Mouse (Mus musculus): ENCODE measurements around the gene Fermt2.

Gene Fermt2

DNA sequence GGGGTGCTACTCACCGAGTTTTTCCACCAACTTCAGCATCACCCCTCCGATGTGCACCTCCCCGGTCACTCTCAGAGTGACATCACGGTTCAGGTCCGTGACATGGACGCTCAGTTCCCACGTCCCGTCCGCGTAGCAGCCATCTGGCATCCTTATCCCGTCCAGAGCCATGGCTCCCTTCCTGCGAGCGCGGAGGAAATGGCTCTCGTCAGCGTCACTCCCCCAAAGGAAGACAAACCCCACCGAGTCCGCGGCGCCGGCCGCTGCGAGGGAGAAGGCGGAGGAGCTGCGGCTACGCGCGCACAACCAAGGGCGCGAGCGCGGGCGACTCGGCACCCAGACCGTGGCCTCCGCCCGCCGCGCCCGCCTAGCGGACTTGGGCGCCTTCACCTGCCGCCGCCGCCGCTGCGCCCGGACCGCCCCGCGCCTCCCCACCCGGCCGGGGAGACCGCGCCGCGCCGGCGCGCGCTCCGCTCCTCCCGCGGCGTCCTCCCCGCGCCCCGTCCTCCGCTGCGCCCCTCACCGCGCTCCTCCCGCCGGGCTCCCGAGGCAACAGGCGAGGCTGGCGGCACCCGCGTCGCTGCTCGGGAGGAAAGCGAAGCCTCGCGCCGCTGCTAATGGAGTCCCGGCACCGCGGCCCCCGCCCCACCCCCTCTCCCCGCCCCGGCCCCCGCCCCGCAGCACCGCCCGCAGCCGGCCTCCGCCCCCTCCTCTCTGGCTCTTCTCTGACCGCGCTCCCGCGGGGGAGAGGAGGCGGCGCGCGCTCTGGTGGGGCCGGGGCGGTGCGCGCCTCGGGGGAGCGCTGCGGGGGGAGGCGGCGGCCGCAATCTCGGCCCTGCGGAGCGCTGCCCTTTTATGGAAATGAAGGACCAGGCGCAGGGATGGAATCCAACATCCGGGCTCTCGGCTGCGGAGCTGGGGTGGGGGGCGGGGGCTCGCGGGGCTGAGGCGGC, at the start of gene Fermt2:
Fermt2 (minus strand) TSS at position 708 of the 953 bp plus-strand sequence.
- DNase-seq = peak; percentile 76

DNA sequence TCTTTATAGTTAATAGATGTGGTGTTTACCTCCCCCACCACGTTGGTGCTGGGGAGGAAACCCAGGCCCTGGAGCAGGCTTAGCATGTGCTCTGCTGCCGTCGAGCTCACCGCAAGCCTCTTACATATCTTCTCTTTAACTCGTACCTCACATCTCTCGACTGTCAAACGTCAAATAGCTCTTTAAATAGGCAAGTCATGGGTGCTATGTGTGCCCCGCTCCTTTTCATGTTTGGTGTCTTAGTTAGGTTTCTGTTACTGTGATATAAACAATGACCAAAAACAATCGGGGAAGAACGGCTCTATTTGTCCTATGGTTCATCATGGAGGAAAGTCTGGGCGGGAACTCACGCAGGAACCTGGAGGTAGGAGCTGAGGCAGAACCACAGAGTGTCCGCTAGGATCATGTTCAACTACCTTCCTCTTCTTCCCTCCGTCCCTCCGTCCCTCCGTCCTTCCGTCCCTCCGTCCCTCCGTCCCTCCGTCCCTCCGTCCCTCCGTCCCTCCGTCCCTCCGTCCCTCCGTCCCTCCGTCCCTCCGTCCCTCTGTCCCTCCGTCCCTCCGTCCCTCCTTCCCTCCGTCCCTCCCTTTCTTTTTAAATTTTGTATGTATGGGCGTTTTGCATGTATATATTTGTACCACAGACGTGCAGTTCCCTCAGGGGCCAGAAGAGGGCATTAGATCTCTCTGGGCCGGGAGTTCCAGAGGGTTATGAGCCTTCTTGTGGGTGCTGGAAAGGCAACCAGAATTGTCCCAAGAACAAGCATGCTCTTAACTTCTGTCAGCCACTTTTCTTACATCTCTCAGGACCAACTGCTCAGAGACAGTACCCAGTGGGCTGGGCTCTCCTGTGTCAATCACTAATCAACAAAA, 36.4 kb upstream of the Fermt2 start:
- peak; percentile 80 for DNase-seq

DNA sequence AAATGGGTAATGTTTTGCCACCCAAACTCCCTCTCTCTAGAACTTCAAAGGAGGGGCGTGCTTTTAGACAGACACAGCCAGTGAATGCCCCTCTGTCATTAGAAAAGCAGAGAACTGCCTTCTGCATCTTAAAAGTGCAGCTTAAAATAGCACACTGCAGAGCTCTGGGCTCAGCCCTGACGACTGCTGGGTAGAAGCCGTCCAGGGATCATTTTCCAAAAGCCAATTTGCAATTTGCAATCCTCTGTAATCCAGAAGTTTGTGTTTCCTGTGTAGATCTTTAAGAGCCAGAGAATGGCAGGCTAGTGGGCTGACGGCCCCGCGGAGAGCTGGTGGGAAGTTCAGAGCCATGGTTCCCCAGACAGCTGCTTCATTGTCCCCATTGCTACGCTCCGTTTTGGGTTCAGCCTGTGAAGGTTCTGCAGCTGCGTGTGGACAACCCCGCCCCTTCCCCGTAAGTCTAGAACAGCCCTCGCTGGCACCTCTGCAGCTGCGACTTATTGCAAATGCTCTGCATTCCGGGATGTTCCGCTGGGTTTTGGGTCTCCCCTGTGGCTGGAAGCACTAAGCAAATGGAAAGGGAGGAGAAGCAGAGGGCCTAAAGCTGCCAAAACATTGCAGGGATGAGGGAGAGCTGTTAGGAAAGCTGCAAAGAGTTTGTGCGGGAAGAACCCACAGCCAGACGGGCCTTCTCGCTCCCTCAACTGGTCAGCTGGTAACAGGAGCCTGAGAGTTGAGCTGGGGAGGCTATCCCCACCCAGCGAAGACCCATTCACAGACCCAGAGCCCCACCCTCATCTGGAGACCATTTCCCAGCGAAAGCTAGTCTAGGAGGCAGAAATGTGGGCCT, 35.5 kb upstream of the Fermt2 start:
- DNase-seq = peak; percentile 31

DNA sequence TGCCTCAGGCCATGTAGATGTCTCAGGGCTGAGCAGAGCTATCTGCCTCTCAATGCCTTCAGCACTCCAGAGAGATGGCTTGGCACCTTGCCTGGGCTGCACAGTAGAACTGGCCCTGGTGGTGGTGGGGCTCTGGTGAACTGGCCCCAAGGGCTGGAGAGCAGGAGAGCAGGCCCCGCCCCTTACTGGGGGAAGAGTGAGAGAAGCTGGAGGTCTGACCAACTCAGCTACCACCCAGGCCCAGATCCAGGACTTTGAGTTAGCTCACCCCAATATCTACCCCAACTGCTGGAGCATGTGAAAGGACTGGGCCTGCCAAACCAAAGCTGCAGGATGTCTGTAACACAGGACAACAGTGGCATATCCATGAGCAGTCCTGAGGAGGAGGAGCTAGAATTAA, 33.7 kb upstream of the Fermt2 start:
- DNase-seq = no peak

DNA sequence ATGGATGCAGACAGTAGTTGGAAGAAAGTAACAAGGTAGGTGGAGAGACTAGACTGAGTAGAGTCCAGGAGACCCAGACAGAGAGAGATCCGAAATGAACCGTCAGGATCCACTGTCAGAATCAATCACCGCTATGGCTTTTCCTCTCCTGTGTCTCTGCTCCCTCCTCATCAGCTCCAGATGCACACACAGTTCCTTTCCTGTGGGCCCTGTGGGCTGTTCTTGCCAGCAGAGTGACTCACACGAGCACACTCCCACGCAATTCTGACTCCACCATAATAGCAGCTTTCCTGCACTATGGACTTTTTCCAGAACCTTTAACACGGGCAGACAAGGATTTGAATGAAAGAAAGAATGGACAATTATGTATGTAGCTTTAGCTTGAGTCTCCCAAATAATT, 31.8 kb upstream of the Fermt2 start:
- DNase-seq = no peak

DNA sequence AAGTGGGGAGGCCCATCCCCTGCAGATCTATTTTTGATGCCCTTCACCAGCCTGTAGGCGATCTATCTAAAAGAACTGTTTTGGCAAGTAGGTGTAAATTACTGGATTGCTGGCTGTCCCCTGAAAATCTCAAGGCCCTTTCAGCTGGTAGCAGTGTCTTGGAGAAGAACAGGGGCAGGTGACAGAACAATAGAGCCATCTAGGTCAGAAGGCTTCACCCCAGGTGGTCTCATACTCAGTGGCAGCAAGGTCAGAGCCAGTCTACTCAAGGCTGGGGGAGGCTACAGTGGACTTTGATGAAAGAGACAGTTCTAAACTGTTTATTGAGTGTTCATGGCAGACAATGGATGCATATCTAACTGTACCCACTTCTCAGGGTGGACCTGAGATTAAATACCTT, 29.1 kb upstream of the Fermt2 start:
- no peak for DNase-seq

DNA sequence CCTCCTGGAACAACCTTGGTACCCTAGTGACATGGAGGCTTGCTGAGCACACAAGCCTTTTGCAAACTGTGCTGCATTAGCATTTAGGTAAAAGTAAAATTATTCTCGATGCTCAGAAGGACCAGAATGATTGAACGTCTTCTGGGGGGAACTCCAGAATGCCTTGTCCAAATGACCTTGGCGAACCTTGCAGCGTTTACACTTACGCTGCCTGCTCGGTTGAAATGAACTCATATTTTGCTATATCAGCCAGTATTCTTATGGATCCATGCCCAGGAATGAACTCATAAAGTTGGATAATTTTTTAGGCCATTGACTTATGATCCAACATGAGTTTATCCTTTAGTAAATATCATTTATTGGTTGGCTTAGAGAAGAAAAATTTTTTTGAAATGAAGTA, 24.4 kb upstream of the Fermt2 start:
- no peak for DNase-seq

DNA sequence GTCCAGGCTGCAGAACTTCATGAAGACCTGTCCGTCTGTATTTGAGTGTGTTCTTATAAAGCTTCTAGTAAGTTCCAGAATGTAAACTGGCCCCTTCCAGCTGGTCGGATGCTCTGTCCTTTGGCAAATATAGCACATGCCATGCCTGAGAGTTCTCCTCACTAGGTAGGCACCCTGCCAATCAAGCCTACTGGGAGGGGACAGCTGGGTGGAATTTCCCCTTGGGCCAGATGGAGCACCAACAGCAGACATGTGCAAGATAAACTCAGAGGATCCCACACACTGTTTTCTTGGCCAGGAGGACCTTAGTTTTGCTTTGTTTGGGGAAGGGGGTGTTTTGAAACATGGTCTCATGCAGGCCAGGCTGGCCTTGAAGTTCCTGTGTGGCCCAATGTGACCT, 23.9 kb upstream of the Fermt2 start:
- no peak for DNase-seq

DNA sequence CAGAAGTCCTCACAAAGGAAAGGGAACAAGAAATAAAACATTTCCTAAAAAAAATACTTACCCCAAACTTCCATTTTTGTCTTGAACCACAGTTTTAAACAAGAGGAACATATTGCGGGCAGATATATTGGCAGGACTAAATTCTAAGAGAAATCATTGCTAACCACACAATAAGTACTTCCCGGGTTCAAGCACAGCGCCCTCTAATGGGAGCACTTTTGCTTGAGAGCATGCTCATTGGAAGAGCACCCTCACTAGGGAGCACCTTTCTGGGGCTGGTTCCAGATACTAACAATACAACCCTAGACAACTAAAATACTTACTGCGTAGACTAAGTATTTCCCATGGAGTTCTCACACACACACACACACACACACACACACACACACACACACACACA, 22.5 kb upstream of the Fermt2 start:
- no peak for DNase-seq

DNA sequence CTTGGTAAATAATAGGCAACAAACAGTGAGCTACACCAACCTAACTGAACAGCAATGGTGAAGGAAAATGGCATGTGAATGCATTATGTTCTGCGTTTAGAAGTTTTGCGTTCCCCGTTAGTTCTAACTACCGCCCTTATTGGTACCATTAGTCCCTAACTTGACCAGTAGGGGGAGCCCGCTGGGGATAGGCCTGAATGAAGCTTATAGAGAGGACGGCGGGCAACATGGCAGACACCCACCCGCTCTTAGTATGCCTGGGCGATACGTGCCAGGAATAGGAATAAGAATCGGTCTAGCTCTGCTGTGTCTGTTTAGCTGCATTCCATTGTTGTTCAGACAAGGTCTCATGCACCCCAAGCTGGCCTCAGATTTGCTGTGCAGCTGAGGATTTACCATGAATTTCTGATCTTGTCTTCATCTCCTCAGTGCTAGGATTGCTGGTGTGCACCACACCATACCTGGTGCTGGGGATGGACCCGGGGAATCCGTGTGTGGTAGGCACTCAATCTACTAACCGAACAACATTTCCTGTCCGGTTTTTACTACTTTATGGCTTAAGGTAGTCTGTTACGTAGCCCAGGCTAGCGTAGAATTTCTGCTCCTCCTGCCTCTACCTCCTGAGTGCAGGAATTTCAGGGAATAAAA, 21.3 kb upstream of the Fermt2 start:
- peak; percentile 62 for DNase-seq

DNA sequence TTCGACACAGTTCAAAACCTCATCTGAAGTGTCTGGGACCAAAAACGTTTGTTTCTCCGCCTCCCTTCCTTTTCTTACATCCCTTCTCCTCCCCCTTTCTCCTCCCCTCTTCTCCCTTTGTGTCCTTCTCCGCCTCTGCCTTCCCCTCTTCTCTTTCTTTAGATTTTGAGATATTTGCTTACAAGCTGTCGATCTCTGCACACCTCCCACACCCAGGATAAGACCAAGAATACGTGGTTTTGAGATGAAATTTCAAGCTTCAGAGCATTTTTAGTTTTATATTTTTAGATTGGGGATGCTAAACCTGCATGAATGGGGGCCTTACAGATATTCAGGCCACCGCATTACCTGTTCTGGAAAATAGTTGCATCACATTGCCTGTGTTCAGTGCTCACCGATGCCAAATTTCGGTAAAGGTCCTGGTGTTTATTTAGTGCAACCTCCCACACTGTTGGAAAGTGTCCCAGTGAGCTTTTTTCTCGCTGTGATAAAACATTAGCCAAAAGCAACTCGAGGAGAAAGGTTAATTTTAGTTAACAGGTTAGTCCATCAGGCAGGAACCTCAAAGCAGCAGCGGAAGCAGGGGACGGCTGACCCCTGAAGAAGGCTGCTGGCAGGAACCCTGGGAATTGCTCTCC, 20.2 kb upstream of the Fermt2 start:
- DNase-seq = no peak

DNA sequence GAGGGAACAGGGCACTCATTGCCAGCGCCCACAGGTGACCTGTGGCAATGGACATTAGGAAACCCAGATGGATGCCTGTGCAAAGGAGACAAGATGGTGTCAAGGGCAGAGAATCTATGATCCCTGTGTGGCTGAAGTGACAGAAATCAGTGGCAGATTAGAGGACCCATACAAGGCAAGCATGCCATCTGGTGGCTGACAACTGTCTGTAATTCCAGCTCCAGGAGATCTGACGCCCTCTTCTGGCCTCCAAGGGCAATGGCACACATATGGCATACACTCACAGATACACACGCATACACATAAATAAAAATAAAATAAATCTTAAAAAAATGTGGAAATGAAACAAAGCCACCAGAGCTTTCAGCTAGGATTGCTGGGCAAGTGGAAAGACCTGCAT, 18.2 kb upstream of the Fermt2 start:
- DNase-seq = no peak

DNA sequence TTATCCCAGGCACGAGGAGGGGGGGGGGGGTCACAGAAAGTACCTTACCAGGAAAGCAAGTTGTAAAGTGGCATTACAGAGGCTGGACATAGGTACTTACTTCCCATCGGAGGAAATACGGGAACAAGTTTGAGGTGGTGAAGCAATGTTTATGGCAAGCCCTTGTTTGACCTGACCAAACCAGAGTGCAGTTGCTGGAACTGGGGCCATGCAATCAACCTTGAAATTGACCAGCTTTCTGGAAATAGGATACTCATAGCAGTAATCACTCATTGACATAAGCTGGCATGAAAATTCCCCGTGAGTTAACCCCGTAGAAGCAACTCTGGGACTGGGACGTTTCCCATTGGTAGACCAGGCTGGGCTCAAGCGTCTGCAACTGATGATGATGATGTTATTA, 15.0 kb upstream of the Fermt2 start:
- no peak for DNase-seq

DNA sequence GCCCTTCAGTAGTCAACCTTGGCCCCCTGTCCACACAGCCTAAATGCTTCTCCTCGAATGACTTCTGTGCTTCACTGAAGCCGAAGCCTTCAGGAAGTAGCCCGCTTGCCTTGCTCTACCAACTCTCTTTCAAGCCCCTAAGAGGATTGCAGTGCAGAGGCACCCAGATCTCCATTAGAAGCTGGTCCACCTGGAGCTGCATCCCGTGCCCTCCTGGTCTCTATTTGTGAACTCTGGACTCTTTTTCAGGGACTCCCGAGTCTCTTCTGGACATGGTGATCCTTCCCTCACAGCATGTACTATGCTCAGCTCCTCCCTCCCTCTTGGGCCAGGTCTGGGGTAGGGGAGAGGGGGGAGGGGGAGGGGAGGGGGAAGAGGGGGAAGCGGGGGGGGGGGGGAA, 14.1 kb upstream of the Fermt2 start:
- no peak for DNase-seq

DNA sequence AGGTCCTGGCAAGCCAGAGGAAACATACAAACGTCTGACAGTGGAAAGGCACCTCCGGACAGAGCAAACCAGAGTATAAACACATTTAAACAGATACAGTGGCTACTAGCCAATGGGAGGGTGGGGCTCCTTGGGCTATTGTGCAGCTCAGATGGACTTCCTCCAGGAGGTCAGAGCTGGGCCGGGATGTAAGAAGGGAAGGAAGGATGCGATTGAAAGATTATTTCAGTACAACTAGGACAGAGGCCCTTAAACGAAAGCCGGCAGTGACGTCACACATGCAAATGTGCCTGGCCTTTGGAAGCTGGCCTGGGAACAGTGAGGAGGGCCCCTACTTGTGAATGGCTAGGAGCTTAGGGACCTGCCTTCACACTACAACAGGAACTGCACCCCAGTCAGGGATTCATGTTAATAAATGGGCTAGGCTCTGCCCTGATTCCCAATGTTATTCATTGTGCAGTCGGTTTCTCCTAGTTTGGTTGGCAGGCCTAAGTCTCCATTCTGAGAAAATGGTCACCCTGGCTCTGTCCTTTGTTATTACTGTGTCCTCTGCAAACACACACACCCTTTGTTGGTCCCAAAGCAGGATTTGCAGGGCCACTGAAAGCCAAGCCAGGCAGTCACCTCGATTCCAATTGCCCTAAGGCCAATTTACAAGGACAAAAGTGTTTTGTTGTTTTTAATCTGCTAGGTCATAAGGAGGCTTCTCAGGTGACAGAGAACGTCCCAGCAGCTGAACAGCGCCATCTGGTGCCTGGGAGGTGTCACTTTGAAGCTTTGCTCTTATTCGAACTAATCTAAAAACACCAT, 9.9 kb upstream of the Fermt2 start:
- DNase-seq = peak; percentile 63

DNA sequence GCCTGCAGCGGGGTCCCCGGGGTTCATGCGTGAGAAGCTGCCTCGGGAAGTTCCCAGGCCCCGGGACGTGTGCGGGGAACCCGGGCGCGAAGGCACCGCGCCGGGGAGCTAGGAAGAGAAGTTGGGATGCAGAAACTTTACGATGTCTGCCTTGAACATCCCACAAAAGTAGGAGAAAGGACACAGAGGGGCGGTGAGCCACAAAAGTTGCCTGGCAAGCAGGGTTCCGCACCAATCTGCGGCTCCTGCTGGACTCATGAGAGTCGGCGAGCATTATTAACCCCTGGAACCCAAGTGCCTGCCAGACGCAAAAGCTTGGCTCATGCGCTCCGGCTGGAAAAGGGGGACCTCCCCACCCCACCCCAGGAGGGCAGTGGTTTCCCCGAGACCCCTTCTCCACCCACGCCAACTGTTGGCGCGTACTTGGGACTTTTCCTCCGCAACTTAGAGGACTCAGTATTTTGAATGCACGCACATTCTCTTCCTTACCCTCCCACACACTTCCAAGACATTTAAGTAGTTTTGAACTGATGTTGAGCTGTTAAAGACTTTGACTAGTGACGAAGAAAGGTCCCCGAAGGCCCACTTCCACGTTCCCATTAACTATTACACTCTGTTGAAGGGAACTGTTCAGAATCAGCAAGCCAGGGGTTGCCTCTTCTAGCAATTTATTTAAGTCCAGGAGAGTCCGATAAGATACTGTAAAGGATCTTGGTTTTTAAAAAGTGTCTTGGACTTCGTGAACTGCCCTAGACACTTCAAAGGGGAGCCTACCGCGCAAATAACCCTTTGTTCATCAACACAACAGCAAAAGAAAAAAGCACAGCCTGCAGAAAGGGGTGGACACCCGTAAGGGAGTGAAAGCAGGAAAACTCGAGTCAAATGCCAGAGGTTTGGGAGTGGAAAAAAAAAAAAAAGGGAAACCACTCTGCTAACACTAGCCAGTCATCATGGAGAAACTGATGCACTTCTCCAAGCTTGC, 737 bp upstream of the Fermt2 start:
- no peak for DNase-seq

DNA sequence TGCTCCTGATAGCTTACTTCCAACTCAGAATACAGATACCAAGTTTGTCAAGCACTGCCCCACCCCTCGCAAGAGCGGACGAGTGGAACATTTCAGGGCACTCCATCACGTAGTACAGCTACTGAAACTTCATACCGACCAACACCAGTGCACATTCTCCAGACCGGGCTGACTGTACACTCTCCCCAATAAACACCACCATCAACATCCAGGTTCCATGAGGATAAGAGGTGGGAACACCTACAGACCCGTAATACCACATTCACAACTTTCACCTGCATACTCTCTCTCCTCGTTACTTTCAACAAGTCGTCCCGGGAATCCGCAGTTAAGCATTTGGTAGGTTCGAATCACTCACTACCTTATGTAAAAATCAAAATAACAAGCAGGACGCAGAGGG, 1.1 kb downstream of the Fermt2 start:
- DNase-seq = no peak

DNA sequence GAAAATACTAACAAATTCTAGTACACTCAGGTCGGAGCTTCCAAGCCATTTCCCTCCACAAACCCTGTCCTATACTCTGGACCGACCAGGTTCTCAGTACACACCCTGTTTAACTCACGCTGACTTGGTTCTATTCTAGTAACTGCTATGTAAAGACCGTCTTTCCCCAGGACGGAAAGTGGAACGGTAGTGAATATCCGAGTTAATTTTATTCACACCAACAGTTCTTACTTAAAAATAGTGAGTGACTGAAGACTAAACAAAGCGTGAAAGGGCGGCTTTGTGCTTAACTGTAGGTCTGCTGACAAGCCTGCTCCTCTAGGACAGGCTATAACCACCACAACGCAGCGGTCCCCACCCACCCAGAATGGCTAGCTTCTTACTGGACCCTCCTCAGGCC, 14.1 kb downstream of the Fermt2 start:
- no peak for DNase-seq

DNA sequence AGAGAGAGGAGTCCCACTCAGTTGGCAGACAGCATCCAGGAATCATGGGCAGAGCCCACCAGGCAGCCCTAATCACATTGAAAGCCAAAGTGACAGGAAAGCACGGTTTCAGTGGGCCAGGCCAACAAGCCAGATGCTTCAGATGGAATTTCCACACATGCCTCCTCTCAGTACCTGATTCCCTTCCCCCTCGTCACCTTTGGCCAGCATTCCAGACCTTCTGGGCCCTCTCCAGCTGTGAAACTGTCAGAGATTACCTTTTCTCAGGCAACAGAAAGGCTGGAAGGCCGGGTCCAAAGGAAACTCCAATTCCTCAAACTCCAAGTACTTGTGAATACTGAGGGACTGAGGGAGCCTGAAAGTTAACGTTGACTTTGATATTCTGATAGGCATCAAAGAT, 19.1 kb downstream of the Fermt2 start:
- no peak for DNase-seq

DNA sequence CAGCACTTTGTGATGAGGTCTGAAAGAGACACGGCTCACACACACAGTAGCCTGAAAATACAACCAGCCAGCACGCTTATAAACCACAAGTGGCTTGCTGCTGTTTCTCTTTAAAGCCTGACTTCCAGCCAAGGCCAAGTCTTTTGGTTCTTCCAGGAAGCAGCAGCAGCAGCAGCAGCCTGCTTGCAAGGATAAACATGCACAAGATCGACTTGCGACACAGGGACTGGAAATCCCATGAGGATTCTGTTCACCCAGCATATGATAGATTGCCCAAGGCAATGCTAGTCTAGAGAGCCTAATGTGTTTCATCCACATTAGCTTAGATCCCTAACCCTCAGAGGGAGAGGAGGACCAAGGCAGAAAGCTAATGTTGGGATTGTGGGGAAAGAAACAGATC, 22.0 kb downstream of the Fermt2 start:
- no peak for DNase-seq

All from liver (tissue).